Mouse (Mus musculus): ENCODE results near the gene Vipas39.

- TF ChIP-seq CTCF (IDR thresholded peaks at IDR 0.05; ENCODE audit: extremely low read depth, insufficient read length, insufficient replicate concordance, low read depth, low read length) (no peak), POLR2A (IDR thresholded peaks at IDR 0.05; ENCODE audit: low read depth, low read length) (no peak)
Measured at GRCm38 (mm10) chr12:87219362-87219761, 46.7 kb downstream of the Vipas39 start.
